Mouse (Mus musculus) hindbrain, embryonic 15.5 days (tissue): ENCODE measurements around the gene Car6. TPM values are rescaled to one million over a fixed set of nuclear protein-coding genes. Genes with fewer than 3 reads are reported as not detected.

Experiments used
- ATAC-seq: fragments of 200-750 bp; cut with Nextera tagmentation; 2 replicates; pipeline ENCODE4 v1.8.0; 2017; ENCODE audit warnings: low read depth, moderate number of reproducible peaks, moderate TSS enrichment; ENCODE audit not compliant: low FRiP score
- H3K27ac ChIP-seq: fragments of 300-500 bp; sonication (generic); replicated peaks from 2 replicates; pipeline ENCODE4 v1.5.1; 2015; ENCODE audit warnings: mild to moderate bottlenecking, inconsistent platforms
- H3K27me3 ChIP-seq: fragments of 300-500 bp; sonication (generic); 2 replicates; pipeline ENCODE4 v1.6.1; 2015; ENCODE audit warnings: control low read depth, inconsistent platforms
- H3K36me3 ChIP-seq: fragments of 300-500 bp; sonication (generic); 2 replicates; pipeline ENCODE4 v1.6.1; 2015; ENCODE audit warnings: control low read depth, inconsistent platforms
- H3K4me1 ChIP-seq: fragments of 300-500 bp; sonication (generic); replicated peaks from 2 replicates; pipeline ENCODE4 v1.6.1; 2015; ENCODE audit warnings: control low read depth, inconsistent platforms
- H3K4me2 ChIP-seq: fragments of 300-500 bp; sonication (generic); 2 replicates; pipeline ENCODE4 v1.6.1; 2015; ENCODE audit warnings: moderate library complexity, mild to moderate bottlenecking, inconsistent platforms
- H3K4me3 ChIP-seq: fragments of 300-500 bp; sonication (generic); 2 replicates; pipeline ENCODE4 v1.5.1; 2015; ENCODE audit warnings: mild to moderate bottlenecking, inconsistent platforms
- H3K9ac ChIP-seq: fragments of 300-500 bp; sonication (generic); 2 replicates; pipeline ENCODE4 v1.6.1; 2015; ENCODE audit warnings: inconsistent platforms
- H3K9me3 ChIP-seq: fragments of 300-500 bp; sonication (generic); 2 replicates; pipeline ENCODE4 v1.6.1; 2016; ENCODE audit warnings: control low read depth, inconsistent platforms
- WGBS: fragments of 180-500 bp; shearing (Covaris S2); methylation state at CpG from one replicate; pipeline ENCODE4 v1.1.7; 2015; 5-methylcytosine and 5-hydroxymethylcytosine counted together
- polyA plus RNA-seq: library from polyadenylated mRNA; unstranded; fragments of >200 nt; fragmentation: Nextera tagmentation; extraction: Ambion mirVana; gene quantifications from 2 replicates; pipeline ENCODE4 v1.2.1, GENCODE M21; 2015

The Car6 gene
- polyA plus RNA-seq, 1 experiment from 2014 or later, result not detected

GRCm38 (mm10) chr4:150226818-150227688 is 25.9 kb upstream of the Car6 start:
- Histone ChIP-seq H3K9me3 (no peaks in the 10 kb centered on the region), H3K36me3 (no peaks in the 10 kb centered on the region), H3K27me3 (no peaks in the 10 kb centered on the region), H3K4me1 (peaks cover 25% of the 10 kb centered on the region), H3K27ac (peak overlapping the region; percentile 46), H3K4me2 (no peak overlapping the region), H3K4me3 (no peak overlapping the region), H3K9ac (no peak overlapping the region)
- peak; percentile 90 for ATAC-seq
- 38% methylated on average over 7 of the region's 7 CpGs for WGBS

DNA sequence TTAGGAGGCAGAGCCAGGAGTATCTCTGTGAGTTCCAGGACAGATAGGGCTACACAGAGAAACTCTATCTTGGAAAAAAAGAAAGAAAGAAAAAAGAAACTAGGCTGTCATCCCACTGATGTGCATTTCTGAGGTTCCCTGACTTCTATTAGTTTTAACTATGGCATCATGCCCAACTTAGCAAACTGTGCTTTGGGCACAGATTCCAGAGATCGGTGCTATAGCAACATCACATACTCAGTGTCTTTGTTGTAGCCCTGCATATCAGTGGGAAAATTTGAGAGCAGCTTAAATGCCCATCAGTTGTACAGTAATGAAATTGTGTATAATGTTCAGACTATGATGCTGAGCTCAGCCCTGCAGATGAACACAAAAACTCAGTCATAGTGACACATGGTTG is 24.6 kb upstream of the Car6 start:
- 81% methylated on average over 1 of the region's 1 CpGs for WGBS
- no peak for ATAC-seq
- H3K36me3 ChIP-seq, result no peaks in the 10 kb centered on the region
- H3K9me3 ChIP-seq, result no peaks in the 10 kb centered on the region
- H3K4me2 ChIP-seq, result no peak overlapping the region
- H3K4me1 ChIP-seq, result peaks cover 14% of the 10 kb centered on the region
- H3K27ac ChIP-seq, result peak overlapping the region; percentile 46; the same call in 1 of the 2 replicates
- no peaks in the 10 kb centered on the region for H3K27me3 ChIP-seq
- no peak overlapping the region for H3K4me3 ChIP-seq
- H3K9ac ChIP-seq, result no peak overlapping the region

DNA sequence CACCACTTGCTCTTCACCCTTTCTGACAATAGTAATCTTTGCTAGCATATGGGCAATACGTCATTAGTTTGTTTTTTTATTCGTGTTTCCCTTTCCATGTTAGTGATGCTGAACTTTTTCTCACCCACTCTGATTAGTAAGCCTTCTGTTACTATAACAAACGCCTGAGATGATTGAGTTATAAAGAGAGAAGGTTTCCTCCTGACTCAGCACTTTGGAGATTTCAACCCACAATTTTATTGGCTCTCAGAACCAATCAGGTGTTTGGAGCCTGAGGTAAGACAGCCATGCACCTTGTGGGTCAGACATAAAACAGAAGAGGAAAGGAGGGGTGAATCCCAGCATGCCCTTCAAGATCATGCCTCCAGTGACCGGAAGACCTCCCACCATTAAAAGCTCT is 22.7 kb upstream of the Car6 start:
- H3K9ac ChIP-seq, result no peak overlapping the region
- H3K27me3 ChIP-seq, result no peaks in the 10 kb centered on the region
- 92% methylated on average over 4 of the region's 4 CpGs for WGBS
- H3K4me1 ChIP-seq, result peaks cover 9% of the 10 kb centered on the region; the same call in 1 of the 2 replicates
- H3K36me3 ChIP-seq, result no peaks in the 10 kb centered on the region
- H3K9me3 ChIP-seq, result no peaks in the 10 kb centered on the region
- H3K27ac ChIP-seq, result no peak overlapping the region
- ATAC-seq, result no peak
- H3K4me3 ChIP-seq, result no peak overlapping the region
- no peak overlapping the region for H3K4me2 ChIP-seq

GRCm38 (mm10) chr4:150221017-150221640 is 20.0 kb upstream of the Car6 start:
- no peak overlapping the region for H3K4me2 ChIP-seq
- no peaks in the 10 kb centered on the region for H3K27me3 ChIP-seq
- no peak overlapping the region for H3K27ac ChIP-seq
- no peaks in the 10 kb centered on the region for H3K36me3 ChIP-seq
- 0 out of 2 replicates have a peak, but pooled peaks cover 4% of the 10 kb centered on the region for H3K4me1 ChIP-seq
- H3K4me3 ChIP-seq, result no peak overlapping the region
- no peak overlapping the region for H3K9ac ChIP-seq
- no peaks in the 10 kb centered on the region for H3K9me3 ChIP-seq
- no peak for ATAC-seq
- WGBS, result 51% methylated on average over 10 of the region's 10 CpGs

- Histone ChIP-seq H3K4me3 (no peak overlapping the region), H3K9ac (no peak overlapping the region), H3K4me2 (no peak overlapping the region), H3K4me1 (0 out of 2 replicates have a peak, but pooled peaks cover 4% of the 10 kb centered on the region), H3K27me3 (no peaks in the 10 kb centered on the region), H3K36me3 (no peaks in the 10 kb centered on the region), H3K9me3 (no peaks in the 10 kb centered on the region), H3K27ac (no peak overlapping the region)
- ATAC-seq, result no peak
- WGBS, result 27% methylated on average over 11 of the region's 11 CpGs
Observed at GRCm38 (mm10) chr4:150220584-150220983, 19.5 kb upstream of the Car6 start.

DNA sequence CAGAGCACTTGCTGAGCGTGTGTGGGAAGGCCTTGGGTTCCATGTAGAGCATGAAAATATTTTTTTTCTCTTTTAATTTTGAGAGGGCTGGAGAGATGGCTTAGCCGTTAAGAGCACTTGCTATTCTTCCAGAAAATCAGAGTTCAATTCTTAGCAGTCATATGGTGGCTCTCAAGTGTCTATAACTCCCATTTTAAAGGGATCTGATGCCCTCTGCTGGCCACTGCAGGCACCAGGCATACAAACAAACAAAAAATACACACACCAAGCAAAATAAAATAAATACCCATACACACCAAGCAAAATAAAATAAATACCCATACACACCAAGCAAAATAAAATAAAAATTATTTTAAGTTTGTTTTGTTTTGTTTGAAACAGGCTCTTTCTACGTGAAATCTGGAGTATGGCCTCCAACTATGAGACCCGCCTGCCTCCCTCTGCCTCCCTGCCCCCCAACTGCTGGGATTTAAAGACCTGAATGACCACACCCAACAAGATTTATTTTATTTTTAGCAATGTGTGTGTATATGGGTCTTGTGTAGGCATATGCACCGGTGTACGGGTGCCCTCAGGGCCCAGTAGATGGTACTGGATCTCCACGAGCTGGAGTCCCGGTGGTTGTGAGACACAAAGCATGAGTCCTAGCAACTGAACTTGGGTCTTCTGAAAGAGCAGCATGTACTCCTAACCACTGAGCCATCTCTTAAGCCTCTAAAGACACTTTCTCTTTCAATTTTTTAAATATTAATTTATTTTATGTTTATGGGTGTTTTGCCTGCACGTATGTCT is 18.6 kb upstream of the Car6 start:
- no peak overlapping the region for H3K27ac ChIP-seq
- ATAC-seq, result no peak
- H3K27me3 ChIP-seq, result no peaks in the 10 kb centered on the region
- no peak overlapping the region for H3K4me3 ChIP-seq
- H3K4me1 ChIP-seq, result no peaks in the 10 kb centered on the region
- no peaks in the 10 kb centered on the region for H3K9me3 ChIP-seq
- H3K36me3 ChIP-seq, result no peaks in the 10 kb centered on the region
- no peak overlapping the region for H3K9ac ChIP-seq
- 74% methylated on average over 9 of the region's 9 CpGs for WGBS
- H3K4me2 ChIP-seq, result no peak overlapping the region

- no peak overlapping the region for H3K27ac ChIP-seq
- no peak overlapping the region for H3K4me2 ChIP-seq
- no peaks in the 10 kb centered on the region for H3K36me3 ChIP-seq
- no peak for ATAC-seq
- no peaks in the 10 kb centered on the region for H3K9me3 ChIP-seq
- H3K27me3 ChIP-seq, result no peaks in the 10 kb centered on the region
- no peak overlapping the region for H3K9ac ChIP-seq
- H3K4me3 ChIP-seq, result no peak overlapping the region
- WGBS, result 85% methylated on average over 1 of the region's 1 CpGs
- H3K4me1 ChIP-seq, result 0 out of 2 replicates have a peak, but pooled peaks cover under 1% of the 10 kb centered on the region
Observed at GRCm38 (mm10) chr4:150217935-150218334, 16.8 kb upstream of the Car6 start.

GRCm38 (mm10) chr4:150217042-150217554 is 16.0 kb upstream of the Car6 start:
- Histone ChIP-seq H3K36me3 (no peaks in the 10 kb centered on the region), H3K27ac (no peak overlapping the region), H3K27me3 (no peaks in the 10 kb centered on the region), H3K9me3 (no peaks in the 10 kb centered on the region), H3K4me1 (peaks cover 4% of the 10 kb centered on the region; the same call in 1 of the 2 replicates), H3K9ac (no peak overlapping the region), H3K4me3 (no peak overlapping the region), H3K4me2 (no peak overlapping the region)
- no peak for ATAC-seq
- 71% methylated on average over 5 of the region's 5 CpGs for WGBS

DNA sequence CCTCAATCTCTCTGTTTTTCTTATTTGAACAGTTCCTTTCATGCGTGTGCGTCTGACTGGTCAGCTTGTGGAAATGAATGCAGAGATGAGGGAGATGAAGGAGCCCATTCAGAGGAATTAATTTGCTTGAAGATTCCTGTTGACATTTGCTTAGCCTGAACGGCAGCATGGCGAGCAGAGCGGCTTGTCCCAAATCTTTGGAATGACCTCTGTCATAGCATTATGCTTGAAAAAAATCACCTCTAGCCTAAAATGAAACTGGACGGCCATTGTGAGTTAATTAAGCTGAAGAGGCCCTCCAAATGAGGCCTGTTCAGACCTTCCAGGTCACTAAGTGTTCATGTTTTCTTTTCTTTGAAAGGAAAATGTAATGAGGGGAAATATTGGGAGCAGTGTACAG is 15.3 kb upstream of the Car6 start:
- Histone ChIP-seq H3K4me3 (no peak overlapping the region), H3K9me3 (no peaks in the 10 kb centered on the region), H3K27ac (no peak overlapping the region), H3K9ac (no peak overlapping the region), H3K4me2 (no peak overlapping the region), H3K27me3 (no peaks in the 10 kb centered on the region), H3K4me1 (peaks cover 4% of the 10 kb centered on the region; the same call in 1 of the 2 replicates), H3K36me3 (no peaks in the 10 kb centered on the region)
- no peak for ATAC-seq
- 39% methylated on average over 6 of the region's 6 CpGs for WGBS

DNA sequence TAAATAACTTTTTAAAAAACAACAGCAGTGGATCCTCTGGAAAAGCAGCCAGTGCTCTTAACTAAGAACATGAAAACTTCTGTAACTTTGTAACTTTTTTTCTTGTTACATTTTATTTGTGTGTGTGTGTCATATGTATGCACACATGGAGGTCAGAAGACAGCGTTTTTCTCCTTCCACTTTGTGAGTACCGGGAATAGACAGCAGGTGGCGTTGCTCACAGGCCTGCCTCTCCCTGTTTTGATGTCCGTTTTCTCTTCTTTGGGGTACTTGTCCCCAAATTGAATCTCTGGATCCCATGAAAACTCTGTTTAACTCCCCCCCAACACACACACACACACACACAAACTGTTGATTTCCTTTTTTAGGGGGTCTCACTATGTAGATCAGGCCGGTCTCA is 12.8 kb upstream of the Car6 start:
- no peak for ATAC-seq
- no peak overlapping the region for H3K27ac ChIP-seq
- H3K9me3 ChIP-seq, result no peaks in the 10 kb centered on the region
- no peak overlapping the region for H3K4me2 ChIP-seq
- H3K4me1 ChIP-seq, result peaks cover 4% of the 10 kb centered on the region; the same call in 1 of the 2 replicates
- H3K9ac ChIP-seq, result no peak overlapping the region
- no peaks in the 10 kb centered on the region for H3K27me3 ChIP-seq
- H3K36me3 ChIP-seq, result no peaks in the 10 kb centered on the region
- no peak overlapping the region for H3K4me3 ChIP-seq
- WGBS, result 31% methylated on average over 5 of the region's 5 CpGs

DNA sequence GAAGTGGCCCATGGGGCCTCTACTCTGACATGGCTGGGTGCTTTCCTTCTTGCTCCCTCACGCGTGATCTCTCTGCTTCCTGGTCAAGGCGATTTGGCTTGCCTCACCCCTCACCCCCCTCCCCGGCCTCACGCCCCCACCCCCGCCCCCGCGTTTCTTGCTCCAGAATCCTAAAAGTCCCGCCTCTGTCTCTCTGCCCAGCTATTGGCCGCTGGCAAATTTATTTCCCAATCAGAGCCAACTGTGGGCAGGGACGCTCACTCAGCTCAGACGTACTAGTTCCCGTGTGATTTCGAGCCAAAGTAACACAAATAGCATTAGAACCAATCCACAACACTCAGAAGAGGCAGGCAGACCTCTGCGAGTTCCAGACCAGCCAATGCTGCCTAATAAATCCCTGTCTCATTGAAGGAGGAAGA is 11.4 kb upstream of the Car6 start:
- 2% methylated on average over 15 of the region's 15 CpGs for WGBS
- no peak overlapping the region for H3K9ac ChIP-seq

More for the DNA sequence above, 11.4 kb upstream of the Car6 start:
- Histone ChIP-seq H3K4me2 (peak overlapping the region; percentile 56), H3K27ac (no peak overlapping the region), H3K4me3 (peak overlapping the region; percentile 29), H3K36me3 (no peaks in the 10 kb centered on the region), H3K9me3 (no peaks in the 10 kb centered on the region), H3K4me1 (peaks cover 4% of the 10 kb centered on the region; the same call in 1 of the 2 replicates), H3K27me3 (no peaks in the 10 kb centered on the region)
- ATAC-seq, result 0 out of 2 replicates have a peak, but pooled peaks have one; percentile 56
